Mouse (Mus musculus): ENCODE measurements at regions not wholly inside any gene's neighbourhood (a gene's known extent, or its start where the extent isn't known, plus 50 kb on each side); places are given as distances from the start of the nearest gene placed in this dataset.
A peak's percentile ranks its signal among the peaks of the same experiment; 100 is the strongest.
"Not testable (repeated sequence)": the region's sequence is repeated elsewhere in the genome, so short reads cannot be mapped to it uniquely, and the experiment has no call there.

GRCm38 (mm10) chr12:25565131-25565530, 468.2 kb upstream of the Id2 start:
- no peak for DNase-seq

DNA sequence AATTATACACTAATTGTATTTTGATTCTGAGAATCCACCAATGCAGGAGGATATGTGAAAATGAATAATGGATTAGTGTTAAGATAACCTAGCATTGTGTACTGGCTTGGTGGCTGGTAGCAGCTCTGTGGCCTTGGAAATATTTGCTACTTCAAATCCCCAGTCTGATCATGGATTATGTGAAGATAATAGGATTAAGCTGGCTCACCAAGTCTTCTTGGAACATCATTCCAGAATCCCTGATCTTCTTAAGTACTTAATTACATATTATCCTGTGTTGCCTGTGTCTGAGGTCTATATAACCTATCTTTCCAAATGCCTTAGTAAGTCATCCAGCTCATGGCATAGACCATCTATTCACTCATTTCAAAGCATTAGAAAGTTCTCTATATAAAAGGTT, 462.7 kb upstream of the Id2 start:
- no peak for DNase-seq

GRCm38 (mm10) chr12:25553656-25554055, 456.7 kb upstream of the Id2 start:
- peak; percentile 11 for DNase-seq

- no peak for DNase-seq
These were observed 452.8 kb upstream of the Id2 start for GRCm38 (mm10) chr12:25549735-25550134.

DNA sequence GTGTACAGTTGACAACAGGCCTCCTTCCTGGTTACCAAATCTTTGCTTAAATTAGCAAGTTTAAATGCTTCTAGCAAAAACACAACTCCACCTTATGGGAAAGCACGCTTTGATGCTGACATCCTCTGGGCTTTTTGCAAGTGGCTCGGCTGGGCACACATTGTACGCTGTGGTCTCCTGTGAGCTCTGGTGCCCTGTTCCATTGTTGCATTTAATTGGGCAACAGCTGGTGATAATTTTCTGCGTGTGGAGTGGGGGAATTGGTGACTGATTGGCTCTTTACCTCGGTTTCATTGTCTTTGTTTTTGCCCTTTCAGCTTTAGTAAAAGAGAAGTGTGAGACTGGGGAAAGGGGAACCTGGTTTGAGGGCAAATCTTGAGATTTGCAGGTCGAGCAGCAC, 447.3 kb upstream of the Id2 start:
- DNase-seq, result no peak

- no peak for DNase-seq
These were observed 437.6 kb upstream of the Id2 start for GRCm38 (mm10) chr12:25534620-25534950.

DNA sequence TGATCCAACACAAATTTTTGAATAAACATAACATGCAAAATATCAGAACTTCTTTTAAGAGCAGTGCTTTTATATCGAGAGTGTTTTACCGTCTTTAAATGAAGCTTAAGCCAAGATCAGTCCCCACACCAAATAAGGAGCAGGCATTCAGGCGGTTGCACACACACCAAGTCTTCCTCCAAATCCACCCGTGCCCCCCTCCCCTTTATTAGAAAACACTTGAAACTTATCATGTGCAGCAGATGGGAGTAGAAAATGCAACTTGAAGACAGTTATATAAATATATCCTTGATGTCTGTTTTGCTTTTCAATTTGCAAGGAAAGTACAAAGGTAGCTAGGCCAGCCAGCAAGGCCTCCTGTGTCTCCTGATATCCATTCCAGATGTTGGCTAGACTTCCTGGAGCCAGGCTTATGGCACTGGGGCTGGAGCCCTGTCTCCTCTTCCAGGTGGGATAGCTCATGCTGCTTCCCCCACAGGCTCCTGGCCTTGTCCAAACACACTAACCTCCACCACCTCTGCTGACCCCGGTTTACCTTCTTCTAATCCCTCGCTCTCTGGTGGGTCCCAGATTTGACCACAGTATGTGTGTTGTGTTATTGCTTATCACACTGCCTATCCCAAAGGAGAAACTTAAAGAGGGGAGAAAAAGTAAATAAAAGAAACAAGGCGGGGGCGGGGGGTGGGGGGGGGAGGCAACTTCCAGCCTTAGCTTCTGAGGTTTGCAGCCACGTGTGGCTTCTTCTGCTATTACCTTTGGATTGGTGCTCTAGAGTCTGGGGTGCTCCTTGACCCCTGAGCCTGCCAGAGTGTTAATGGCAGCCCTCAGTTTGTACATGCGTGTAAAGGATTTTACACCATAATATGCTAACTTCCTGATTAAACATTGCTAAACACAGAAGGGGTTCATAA, 437.0 kb upstream of the Id2 start:
- DNase-seq, result peak; percentile 26

- DNase-seq, result no peak
These were observed 433.5 kb upstream of the Id2 start for GRCm38 (mm10) chr12:25530483-25530882.

GRCm38 (mm10) chr12:25529537-25529936, 432.6 kb upstream of the Id2 start:
- no peak for DNase-seq

- DNase-seq, result no peak
These were observed 429.7 kb upstream of the Id2 start for GRCm38 (mm10) chr12:25526639-25527038.

DNA sequence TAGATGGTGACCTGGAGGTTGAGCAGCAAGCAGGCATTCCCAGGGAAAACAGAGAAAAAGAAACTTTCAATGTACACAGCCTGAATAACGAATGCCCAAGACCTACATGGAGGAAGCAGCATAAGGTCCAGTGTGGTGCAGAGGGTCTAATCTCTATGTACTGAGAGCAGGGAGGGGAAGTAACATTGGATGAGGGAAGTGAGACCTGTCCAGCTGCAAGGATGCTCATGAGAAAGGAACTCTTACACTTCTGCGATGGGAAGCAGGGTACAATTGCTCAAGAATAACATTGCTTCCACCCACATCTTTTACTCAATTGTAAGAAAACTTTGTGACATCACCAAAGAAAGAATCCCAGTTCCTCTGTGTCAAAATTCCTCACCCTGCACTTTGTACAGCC, 419.8 kb upstream of the Id2 start:
- DNase-seq, result no peak

- DNase-seq, result no peak
These were observed 416.7 kb upstream of the Id2 start for GRCm38 (mm10) chr12:25513679-25514078.

GRCm38 (mm10) chr12:25509666-25510065, 412.7 kb upstream of the Id2 start:
- no peak for DNase-seq

DNA sequence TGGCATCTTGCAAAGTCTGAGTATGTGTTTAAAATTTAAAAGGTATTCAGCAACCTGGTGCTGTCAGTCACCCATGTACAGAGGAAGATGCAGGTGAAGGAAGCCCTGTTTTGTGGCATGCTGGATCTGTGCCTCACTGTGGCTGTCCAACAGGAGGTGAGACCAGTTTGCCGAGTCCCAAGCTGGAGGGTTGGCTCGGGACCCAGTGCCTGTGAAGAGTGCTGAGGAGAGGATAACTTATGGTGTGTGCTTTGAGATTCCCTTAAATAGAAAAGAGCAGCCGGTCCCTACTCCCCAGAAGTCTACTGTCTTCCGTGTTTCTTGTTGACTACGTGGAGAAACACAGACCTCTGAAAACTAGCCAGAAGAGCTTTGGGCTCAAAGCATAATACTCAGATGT, 396.3 kb upstream of the Id2 start:
- peak; percentile 7 for DNase-seq

- no peak for DNase-seq
These were observed 395.7 kb upstream of the Id2 start for GRCm38 (mm10) chr12:25492483-25493190.

DNA sequence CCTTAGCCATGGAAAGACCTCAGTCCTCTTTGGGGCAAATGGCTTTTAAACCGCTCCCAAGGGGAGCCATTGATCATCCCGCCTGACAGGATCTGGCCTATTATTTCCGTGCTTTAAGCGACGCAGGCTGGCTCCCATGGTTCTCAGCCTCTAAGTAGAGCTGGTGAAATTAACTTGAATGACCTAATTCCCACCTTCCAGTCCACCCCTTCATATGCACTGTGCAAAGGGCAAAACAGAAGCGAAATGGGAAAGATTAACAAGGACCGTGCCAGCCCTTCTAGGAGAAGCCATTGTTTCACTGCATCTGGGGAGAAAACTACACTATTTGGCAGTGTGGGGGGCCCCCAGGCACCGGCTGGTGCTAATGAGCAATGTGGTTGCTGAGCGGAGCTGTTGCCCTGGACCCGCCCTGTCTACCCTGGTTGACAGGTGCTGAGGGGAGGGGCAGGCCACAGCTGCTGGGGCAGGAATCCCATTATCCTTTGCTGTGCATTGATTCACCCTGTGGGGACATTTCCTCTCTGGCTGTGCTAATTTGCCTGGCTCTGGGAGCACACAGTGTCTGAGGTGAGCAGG, 378.3 kb upstream of the Id2 start:
- DNase-seq, result peak; percentile 21

DNA sequence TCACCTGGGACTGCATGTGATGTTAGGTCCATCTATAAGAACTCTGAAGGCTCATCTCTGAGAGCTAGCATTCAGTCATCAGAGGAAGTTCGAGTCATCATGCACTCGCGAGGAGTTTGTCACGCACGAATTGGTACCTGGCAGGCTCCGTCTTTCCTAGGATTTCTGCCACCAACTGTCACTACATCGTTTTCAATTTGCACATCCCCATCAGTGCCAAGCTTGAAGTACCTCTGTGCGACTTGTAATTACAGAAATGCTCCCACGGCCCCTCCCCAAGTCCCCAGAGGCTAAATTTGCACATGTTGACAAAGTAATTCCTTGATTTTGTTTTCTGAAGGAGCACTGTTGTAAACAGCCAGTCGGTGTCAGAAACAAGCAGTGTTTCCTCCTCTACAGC, 372.2 kb upstream of the Id2 start:
- no peak for DNase-seq

GRCm38 (mm10) chr12:25467789-25468188, 370.8 kb upstream of the Id2 start:
- no peak for DNase-seq

DNA sequence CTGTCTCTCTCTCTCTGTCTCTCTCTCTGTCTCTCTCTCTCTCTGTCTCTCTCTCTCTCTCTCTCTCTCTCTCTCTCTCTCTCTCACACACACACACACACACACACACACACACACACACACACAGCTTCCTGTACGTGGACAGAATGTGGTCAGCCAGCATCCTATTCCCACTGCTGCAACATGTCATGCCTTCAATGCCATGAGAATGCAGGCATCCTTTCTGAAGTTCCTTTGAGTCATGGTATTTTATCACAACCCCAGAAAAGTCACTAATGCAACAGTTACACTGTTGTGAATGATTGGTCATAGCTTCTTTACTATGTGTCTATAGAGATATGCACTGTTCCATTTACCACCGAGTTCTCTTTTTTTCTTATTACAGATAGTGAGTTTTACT, 365.8 kb upstream of the Id2 start:
- DNase-seq, result not testable (repeated sequence)

DNA sequence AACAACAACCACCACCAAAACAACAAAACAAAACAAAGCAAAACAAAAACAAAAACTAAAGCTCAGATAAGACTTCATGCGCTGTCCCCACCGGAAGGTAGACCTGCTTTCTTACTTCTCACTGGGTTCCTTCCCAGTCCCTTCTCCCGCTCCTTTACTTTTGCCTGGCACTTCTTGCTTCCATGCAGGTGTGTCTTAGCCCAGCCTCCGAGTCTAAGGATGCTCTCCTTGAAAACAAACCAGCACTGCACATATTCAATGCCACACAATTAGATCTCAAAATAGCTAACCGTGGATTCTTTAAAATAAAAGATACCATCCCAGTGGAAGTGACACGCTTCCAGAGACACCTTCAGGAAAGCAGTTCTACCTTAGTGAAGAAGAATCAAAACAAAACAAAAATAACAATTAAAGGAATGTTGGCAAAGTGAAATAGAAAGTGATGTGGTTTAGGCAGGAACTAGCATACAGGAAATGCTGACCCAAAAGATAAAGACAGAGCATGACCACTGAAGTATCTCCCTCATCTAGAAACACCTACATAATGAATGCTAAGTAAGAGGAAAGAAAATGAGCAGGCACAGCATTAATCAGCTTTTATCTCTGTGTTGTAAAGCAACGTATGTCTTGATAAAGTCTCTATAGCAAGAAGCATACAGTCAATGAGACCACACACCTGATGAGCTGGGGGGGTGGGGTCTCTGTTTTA, 358.5 kb upstream of the Id2 start:
- DNase-seq, result no peak

DNA sequence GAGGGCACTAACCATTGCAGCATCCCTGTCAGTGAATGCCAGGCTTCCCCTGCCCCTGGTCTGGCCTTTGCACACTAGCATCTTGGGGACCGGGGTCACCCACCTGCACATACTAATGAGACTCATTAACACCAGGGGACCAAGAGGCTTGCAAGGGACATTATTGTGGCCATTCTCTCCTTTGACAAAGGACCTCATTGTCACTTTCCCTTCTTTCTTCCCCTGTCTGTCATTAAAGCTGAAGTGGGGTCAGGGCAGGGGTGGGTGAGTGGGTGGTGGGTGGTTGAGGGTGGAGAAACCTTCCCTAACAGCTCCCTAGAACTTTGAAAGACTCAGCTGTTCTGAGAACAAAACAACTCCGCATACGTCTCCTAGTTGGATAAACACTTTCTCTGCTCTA, 356.4 kb upstream of the Id2 start:
- no peak for DNase-seq

DNA sequence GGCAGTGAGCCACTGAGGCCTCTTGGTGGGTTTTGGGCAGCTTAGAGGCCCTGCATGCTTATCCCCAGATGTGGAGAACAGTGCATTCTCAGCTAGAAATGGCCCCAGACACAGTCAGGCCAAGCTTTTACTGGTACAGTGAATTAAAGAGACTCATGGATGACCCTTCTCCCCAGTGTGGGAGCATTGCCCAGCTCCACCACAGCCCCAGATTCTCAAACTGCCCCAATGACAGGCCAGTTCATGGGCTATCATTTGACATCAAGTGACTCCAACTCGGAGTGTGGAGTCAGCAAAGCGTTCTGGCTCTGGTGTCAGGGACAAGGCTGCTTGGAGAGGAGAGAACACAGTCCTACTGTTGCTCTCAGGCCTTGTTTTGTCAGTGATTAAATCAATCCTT, 354.2 kb upstream of the Id2 start:
- peak; percentile 61 for DNase-seq

- no peak for DNase-seq
These were observed 347.4 kb upstream of the Id2 start for GRCm38 (mm10) chr12:25444355-25444754.
